Mouse (Mus musculus) olfactory bulb, adult 2 months (tissue): Measurements from ENCODE around the gene Acvr2a. TPM values are rescaled to one million over a fixed set of nuclear protein-coding genes. Genes with fewer than 3 reads are reported as not detected.

ENCODE experiments used
- H3K27ac ChIP-seq: fragments of 200-500 bp; 2 replicates; pipeline ENCODE4 v1.5.1; 2012; ENCODE audit warnings: low read depth, low read length; ENCODE audit not compliant: insufficient read depth
- H3K4me1 ChIP-seq: fragments of 200-500 bp; 2 replicates; pipeline ENCODE4 v1.6.1; 2012; ENCODE audit warnings: low read length; ENCODE audit not compliant: control insufficient read depth, insufficient read depth
- H3K4me3 ChIP-seq: fragments of 200-500 bp; 2 replicates; pipeline ENCODE4 v1.5.1; 2012; ENCODE audit warnings: mild to moderate bottlenecking, low read depth, low read length, moderate library complexity; ENCODE audit not compliant: insufficient read depth
- CTCF ChIP-seq: fragments of 200-500 bp; IDR thresholded peaks from 2 replicates; pipeline ENCODE4 v1.5.1; 2012; ENCODE audit warnings: low read depth, mild to moderate bottlenecking, low read length, moderate library complexity; ENCODE audit not compliant: insufficient read depth
- POLR2A ChIP-seq: fragments of 200-500 bp; IDR thresholded peaks from 2 replicates; pipeline ENCODE4 v1.6.1; 2012; ENCODE audit warnings: mild to moderate bottlenecking, low read depth, low read length, moderate library complexity; ENCODE audit not compliant: insufficient read depth
- WGBS: fragments of 180-500 bp; shearing (Covaris S2); methylation state at CpG from one replicate; pipeline ENCODE4 v1.1.7; 2018; 5-methylcytosine and 5-hydroxymethylcytosine counted together
- polyA plus RNA-seq: library from polyadenylated mRNA; stranded (reverse); fragments of >200 nt; gene quantifications from 2 replicates; pipeline ENCODE4 v1.2.4, GENCODE M21; 2012; ENCODE audit warnings: low replicate concordance; ENCODE audit not compliant: missing spikeins, insufficient read depth, insufficient read length

Acvr2a gene
- not detected in 2 replicates for polyA plus RNA-seq

GRCm38 (mm10) chr2:48813371-48814222, at the start of gene Acvr2a:
Acvr2a (plus strand) TSS chr2:48814109.
- TF ChIP-seq POLR2A (peak; percentile 65), CTCF (no peak)
- no peaks in the 10 kb centered on the region for H3K4me1 ChIP-seq
- peak within 1 kb of the TSS; percentile 85 for H3K27ac ChIP-seq
- H3K4me3 ChIP-seq: peak within 1 kb of the TSS; percentile 98
- 2% methylated on average over 101 of the region's 105 CpGs for WGBS

- no peaks in the 10 kb centered on the region for H3K4me1 ChIP-seq
- no peak overlapping the region for H3K4me3 ChIP-seq
- H3K27ac ChIP-seq: no peak overlapping the region
- 79% methylated on average over 5 of the region's 5 CpGs for WGBS
- TF ChIP-seq POLR2A: no peak
- no peak for TF ChIP-seq CTCF
These were observed 47.4 kb upstream of the Acvr2a start for GRCm38 (mm10) chr2:48766513-48766912.

- H3K27ac ChIP-seq: no peak overlapping the region
- no peak overlapping the region for H3K4me3 ChIP-seq
- H3K4me1 ChIP-seq: no peaks in the 10 kb centered on the region
- 82% methylated on average over 2 of the region's 2 CpGs for WGBS
- TF ChIP-seq CTCF: no peak
- no peak for TF ChIP-seq POLR2A
These were observed 46.1 kb upstream of the Acvr2a start for GRCm38 (mm10) chr2:48767778-48768177.

GRCm38 (mm10) chr2:48768219-48768618, 45.7 kb upstream of the Acvr2a start:
- WGBS: 74% methylated on average over 2 of the region's 2 CpGs
- TF ChIP-seq POLR2A: no peak
- TF ChIP-seq CTCF: no peak
- H3K4me1 ChIP-seq: no peaks in the 10 kb centered on the region
- no peak overlapping the region for H3K4me3 ChIP-seq
- H3K27ac ChIP-seq: no peak overlapping the region

- H3K27ac ChIP-seq: no peak overlapping the region
- H3K4me1 ChIP-seq: no peaks in the 10 kb centered on the region
- TF ChIP-seq CTCF: no peak
- TF ChIP-seq POLR2A: no peak
- 80% methylated on average over 7 of the region's 7 CpGs for WGBS
- no peak overlapping the region for H3K4me3 ChIP-seq
These were observed 43.8 kb upstream of the Acvr2a start for GRCm38 (mm10) chr2:48770100-48770499.

- H3K27ac ChIP-seq: no peak overlapping the region
- no peaks in the 10 kb centered on the region for H3K4me1 ChIP-seq
- TF ChIP-seq CTCF: no peak
- TF ChIP-seq POLR2A: no peak
- no peak overlapping the region for H3K4me3 ChIP-seq
- WGBS: 79% methylated on average over 3 of the region's 3 CpGs
These were observed 43.3 kb upstream of the Acvr2a start for GRCm38 (mm10) chr2:48770634-48771033.

- TF ChIP-seq POLR2A (no peak), CTCF (no peak)
- no peak overlapping the region for H3K4me3 ChIP-seq
- 87% methylated on average over 3 of the region's 3 CpGs for WGBS
- no peak overlapping the region for H3K27ac ChIP-seq
- no peaks in the 10 kb centered on the region for H3K4me1 ChIP-seq
These were observed 38.6 kb upstream of the Acvr2a start for GRCm38 (mm10) chr2:48775281-48775680.

- no peak overlapping the region for H3K27ac ChIP-seq
- WGBS: 63% methylated on average over 3 of the region's 3 CpGs
- TF ChIP-seq POLR2A (no peak), CTCF (no peak)
- H3K4me1 ChIP-seq: no peaks in the 10 kb centered on the region
- no peak overlapping the region for H3K4me3 ChIP-seq
These were observed 25.0 kb upstream of the Acvr2a start for GRCm38 (mm10) chr2:48788901-48789300.

GRCm38 (mm10) chr2:48814223-48815038, 522 bp downstream of the Acvr2a start:
- H3K27ac ChIP-seq: peak overlapping the region; percentile 85
- TF ChIP-seq CTCF (no peak), POLR2A (peak; percentile 3; the same call in 1 of the 2 replicates)
- H3K4me3 ChIP-seq: peak overlapping the region; percentile 98
- WGBS: under 1% methylated on average over 76 of the region's 76 CpGs
- no peaks in the 10 kb centered on the region for H3K4me1 ChIP-seq
